Mouse (Mus musculus): ENCODE results near the gene Usp10. TPM values are rescaled to one million over a fixed set of nuclear protein-coding genes. Genes with fewer than 3 reads are reported as not detected.

The Usp10 gene
- polyA plus RNA-seq, 1 experiment from 2014 or later, result 68.0 TPM

DNA sequence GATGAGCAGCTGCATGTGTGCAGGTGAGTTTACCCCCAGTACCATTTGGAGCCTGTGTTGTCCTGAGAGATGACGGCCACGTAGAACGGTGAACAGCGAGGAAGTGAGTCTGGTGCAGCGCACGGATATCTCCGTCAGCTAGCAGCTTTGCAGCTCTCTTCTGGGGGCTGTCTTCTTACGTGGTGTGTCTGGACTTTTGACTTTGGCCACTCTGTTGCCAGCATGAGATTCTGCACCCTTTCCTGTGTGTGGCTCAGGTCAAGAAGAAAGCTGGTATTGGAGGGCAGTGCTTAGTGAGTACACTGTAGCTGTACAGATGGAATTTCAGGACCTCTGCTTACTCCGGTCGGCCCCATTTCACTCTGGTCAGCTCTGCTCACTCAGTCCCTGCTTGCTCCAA is 47.9 kb downstream of the Usp10 start:
- Histone ChIP-seq H3K9ac (ENCODE audit: low read length) (no peak overlapping the region), H3K27ac (replicated peaks in 1 of 2; ENCODE audit: control insufficient read depth in 1 of 2, insufficient read depth in 1 of 2, low read depth in 2 of 2, low read length in 2 of 2) (no peak overlapping the region), H3K9me3 (ENCODE audit: control insufficient read depth, low read length) (no peaks in the 10 kb centered on the region), H3K36me3 (ENCODE audit: control insufficient read depth, insufficient read depth, low read length) (peaks cover 54% of the 10 kb centered on the region), H3K27me3 (ENCODE audit: control insufficient read depth, insufficient read depth, low read length) (no peaks in the 10 kb centered on the region), H3K4me1 (ENCODE audit: control insufficient read depth in 2 of 2, insufficient read depth in 2 of 2, low read length in 2 of 2) (peaks cover 3 to 4% of the 10 kb centered on the region in 2 experiments; a peak in 2 of 4 replicates), H3K4me3 (ENCODE audit: control insufficient read depth in 1 of 2, insufficient read depth in 1 of 2, low read depth in 1 of 2, low read length in 2 of 2) (no peak overlapping the region), H3K4me2 (ENCODE audit: low read length) (no peak overlapping the region)
- WGBS, result 90% methylated on average over 10 of the region's 10 CpGs
- ATAC-seq (ENCODE audit: insufficient number of reproducible peaks, insufficient read depth, low FRiP score, low read depth), result no peak

DNA sequence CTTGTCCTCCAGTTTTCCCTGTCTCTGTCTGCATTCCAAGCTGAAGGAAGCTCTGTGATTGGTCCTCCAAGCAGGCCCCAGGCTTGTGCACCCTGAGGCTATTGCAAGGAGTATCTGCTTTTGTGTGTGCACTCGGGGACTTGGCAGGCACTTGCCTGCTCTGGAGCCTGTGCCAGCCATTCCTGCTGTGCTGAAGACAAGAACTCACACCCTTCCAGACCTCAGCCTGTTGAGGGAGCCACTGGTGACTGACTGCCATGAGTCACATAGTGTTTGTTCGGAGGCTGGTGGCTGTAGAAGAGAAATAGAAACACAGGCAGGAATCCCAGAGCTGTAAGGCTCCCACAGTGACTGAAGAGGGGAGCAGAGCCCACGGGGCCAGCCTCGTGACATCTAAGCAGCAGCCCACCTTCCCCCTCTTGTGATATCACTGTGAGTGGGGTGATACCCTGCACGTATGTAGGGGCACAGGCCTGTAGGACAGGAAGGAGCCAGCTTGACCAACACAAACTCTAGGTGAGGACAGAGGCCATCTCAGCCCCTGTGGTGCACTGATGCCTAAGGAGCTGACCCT is 50.5 kb downstream of the Usp10 start:
- ATAC-seq (ENCODE audit: insufficient number of reproducible peaks, insufficient read depth, low FRiP score, low read depth), result 0 out of 2 replicates have a peak, but pooled peaks have one; percentile 36
- Histone ChIP-seq H3K27me3 (ENCODE audit: control insufficient read depth, insufficient read depth, low read length) (no peaks in the 10 kb centered on the region), H3K9ac (ENCODE audit: low read length) (0 out of 2 replicates have a peak overlapping the region, but pooled peaks have one; percentile 21), H3K4me1 (ENCODE audit: control insufficient read depth in 2 of 2, insufficient read depth in 2 of 2, low read length in 2 of 2) (peaks cover 3 to 4% of the 10 kb centered on the region in 2 experiments; a peak in 2 of 4 replicates), H3K4me3 (ENCODE audit: control insufficient read depth in 1 of 2, insufficient read depth in 1 of 2, low read depth in 1 of 2, low read length in 2 of 2) (no peak overlapping the region), H3K27ac (replicated peaks in 1 of 2; ENCODE audit: control insufficient read depth in 1 of 2, insufficient read depth in 1 of 2, low read depth in 2 of 2, low read length in 2 of 2) (no peak overlapping the region; a peak in 1 of 4 replicates), H3K4me2 (ENCODE audit: low read length) (no peak overlapping the region), H3K9me3 (ENCODE audit: control insufficient read depth, low read length) (no peaks in the 10 kb centered on the region), H3K36me3 (ENCODE audit: control insufficient read depth, insufficient read depth, low read length) (peaks cover 29% of the 10 kb centered on the region)
- 35% methylated on average over 5 of the region's 5 CpGs for WGBS

DNA sequence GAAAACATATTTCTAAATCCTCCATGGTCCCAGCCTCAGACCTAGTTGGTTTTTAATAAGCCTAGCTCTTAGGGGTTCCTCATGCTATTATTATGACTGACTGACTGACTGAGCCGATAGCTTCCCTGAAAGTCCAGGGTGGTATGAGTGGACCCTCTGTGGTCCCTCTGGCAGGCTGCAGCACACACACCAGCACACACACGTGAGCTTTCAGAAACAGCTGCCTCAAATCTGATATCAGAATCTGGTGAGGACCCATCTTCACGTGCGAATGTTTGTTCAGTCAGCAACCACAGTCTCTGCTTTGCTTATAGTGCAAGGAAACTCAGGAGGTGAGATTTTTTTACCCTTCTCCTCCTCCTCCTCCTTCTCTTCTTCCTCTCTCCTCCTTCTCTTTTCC is 54.7 kb downstream of the Usp10 start:
- Histone ChIP-seq H3K4me2 (ENCODE audit: low read length) (no peak overlapping the region), H3K9ac (ENCODE audit: low read length) (no peak overlapping the region), H3K4me1 (ENCODE audit: control insufficient read depth in 2 of 2, insufficient read depth in 2 of 2, low read length in 2 of 2) (peaks cover 3 to 4% of the 10 kb centered on the region in 2 experiments; a peak in 2 of 4 replicates), H3K27me3 (ENCODE audit: control insufficient read depth, insufficient read depth, low read length) (no peaks in the 10 kb centered on the region), H3K27ac (replicated peaks in 1 of 2; ENCODE audit: control insufficient read depth in 1 of 2, insufficient read depth in 1 of 2, low read depth in 2 of 2, low read length in 2 of 2) (no peak overlapping the region), H3K36me3 (ENCODE audit: control insufficient read depth, insufficient read depth, low read length) (no peaks in the 10 kb centered on the region), H3K9me3 (ENCODE audit: control insufficient read depth, low read length) (peaks cover 7% of the 10 kb centered on the region), H3K4me3 (ENCODE audit: control insufficient read depth in 1 of 2, insufficient read depth in 1 of 2, low read depth in 1 of 2, low read length in 2 of 2) (no peak overlapping the region)
- 70% methylated on average over 4 of the region's 4 CpGs for WGBS
- no peak for ATAC-seq (ENCODE audit: insufficient number of reproducible peaks, insufficient read depth, low FRiP score, low read depth)

DNA sequence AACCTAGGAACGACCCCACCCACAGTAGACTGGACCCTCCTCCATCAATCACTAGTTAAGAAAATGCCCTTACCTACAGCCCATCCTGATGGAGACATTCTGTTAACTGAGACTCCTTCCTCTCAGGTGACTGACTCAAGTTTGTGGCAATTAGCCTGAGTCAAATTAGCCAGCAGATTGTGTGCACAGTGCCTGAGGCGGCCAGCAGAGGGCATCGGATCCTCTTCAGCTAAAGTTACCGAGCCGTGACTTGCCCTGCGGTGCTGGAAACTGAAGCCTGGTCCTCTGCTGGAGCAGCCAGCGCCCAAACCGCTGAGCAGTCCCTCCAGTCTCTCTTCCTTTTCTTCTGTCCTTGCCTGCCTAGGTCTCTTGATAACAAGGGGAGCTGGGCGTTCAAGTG is 57.3 kb downstream of the Usp10 start:
- Histone ChIP-seq H3K9ac (ENCODE audit: low read length) (no peak overlapping the region), H3K4me1 (ENCODE audit: control insufficient read depth in 2 of 2, insufficient read depth in 2 of 2, low read length in 2 of 2) (peaks cover 2 to 3% of the 10 kb centered on the region in 2 experiments; a peak in 1 of 4 replicates), H3K4me3 (ENCODE audit: control insufficient read depth in 1 of 2, insufficient read depth in 1 of 2, low read depth in 1 of 2, low read length in 2 of 2) (no peak overlapping the region), H3K9me3 (ENCODE audit: control insufficient read depth, low read length) (peaks cover 7% of the 10 kb centered on the region), H3K36me3 (ENCODE audit: control insufficient read depth, insufficient read depth, low read length) (no peaks in the 10 kb centered on the region), H3K27ac (replicated peaks in 1 of 2; ENCODE audit: control insufficient read depth in 1 of 2, insufficient read depth in 1 of 2, low read depth in 2 of 2, low read length in 2 of 2) (no peak overlapping the region), H3K27me3 (ENCODE audit: control insufficient read depth, insufficient read depth, low read length) (no peaks in the 10 kb centered on the region), H3K4me2 (ENCODE audit: low read length) (no peak overlapping the region)
- WGBS, result 84% methylated on average over 9 of the region's 9 CpGs
- no peak for ATAC-seq (ENCODE audit: insufficient number of reproducible peaks, insufficient read depth, low FRiP score, low read depth)

DNA sequence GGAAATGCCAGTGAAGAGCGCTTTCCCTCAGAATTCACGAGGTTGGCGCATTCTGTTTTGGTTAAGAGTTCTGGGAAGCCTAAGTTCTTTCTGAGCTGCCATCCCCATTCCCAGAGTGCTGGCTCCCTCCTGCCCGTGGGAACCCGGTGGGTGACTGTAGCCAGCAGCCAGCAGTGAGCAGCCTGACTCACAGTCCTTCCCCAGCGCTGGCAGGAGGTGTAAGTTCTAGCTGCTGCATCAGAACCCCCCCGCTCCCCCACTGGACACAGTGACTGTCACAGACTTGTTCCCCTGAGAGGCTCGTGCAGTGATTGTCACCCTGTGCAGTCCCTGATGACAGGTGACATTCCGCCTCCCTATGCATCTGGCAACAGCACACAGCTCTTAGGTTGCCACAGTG is 60.0 kb downstream of the Usp10 start:
- Histone ChIP-seq H3K4me2 (ENCODE audit: low read length) (no peak overlapping the region), H3K27ac (replicated peaks in 1 of 2; ENCODE audit: control insufficient read depth in 1 of 2, insufficient read depth in 1 of 2, low read depth in 2 of 2, low read length in 2 of 2) (no peak overlapping the region), H3K9ac (ENCODE audit: low read length) (no peak overlapping the region), H3K9me3 (ENCODE audit: control insufficient read depth, low read length) (peaks cover 7% of the 10 kb centered on the region), H3K4me1 (ENCODE audit: control insufficient read depth in 2 of 2, insufficient read depth in 2 of 2, low read length in 2 of 2) (peaks cover 2 to 3% of the 10 kb centered on the region in 2 experiments; a peak in 1 of 4 replicates), H3K36me3 (ENCODE audit: control insufficient read depth, insufficient read depth, low read length) (no peaks in the 10 kb centered on the region), H3K4me3 (ENCODE audit: control insufficient read depth in 1 of 2, insufficient read depth in 1 of 2, low read depth in 1 of 2, low read length in 2 of 2) (no peak overlapping the region), H3K27me3 (ENCODE audit: control insufficient read depth, insufficient read depth, low read length) (no peaks in the 10 kb centered on the region)
- ATAC-seq (ENCODE audit: insufficient number of reproducible peaks, insufficient read depth, low FRiP score, low read depth), result no peak
- WGBS, result 57% methylated on average over 9 of the region's 9 CpGs

DNA sequence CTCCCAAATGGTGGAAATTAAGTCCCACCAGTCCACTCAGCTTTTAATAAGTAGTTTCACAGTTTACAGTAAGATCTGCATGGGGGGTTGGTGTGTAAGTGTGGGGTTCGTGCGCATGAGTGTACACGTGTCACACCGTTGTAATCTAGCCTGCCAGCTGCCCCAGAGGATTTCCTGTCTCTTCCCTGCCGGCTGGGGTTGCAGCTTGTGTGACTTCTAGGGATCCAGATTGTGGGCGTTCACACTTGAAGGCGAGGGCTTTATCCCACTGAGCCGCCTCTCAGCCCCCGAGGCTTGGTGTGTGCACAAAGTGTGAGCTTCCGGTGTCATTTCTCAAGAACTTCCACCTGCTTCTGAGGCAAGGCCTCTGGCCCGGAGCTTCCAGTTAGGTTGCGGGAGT is 62.4 kb downstream of the Usp10 start:
- WGBS, result 53% methylated on average over 12 of the region's 12 CpGs
- no peak overlapping the region for H3K4me3 ChIP-seq (ENCODE audit: control insufficient read depth in 1 of 2, insufficient read depth in 1 of 2, low read depth in 1 of 2, low read length in 2 of 2)
- no peak overlapping the region for H3K9ac ChIP-seq (ENCODE audit: low read length)
- no peaks in the 10 kb centered on the region for H3K27me3 ChIP-seq (ENCODE audit: control insufficient read depth, insufficient read depth, low read length)
- peaks cover 2 to 3% of the 10 kb centered on the region in 2 experiments; a peak in 1 of 4 replicates for H3K4me1 ChIP-seq (ENCODE audit: control insufficient read depth in 2 of 2, insufficient read depth in 2 of 2, low read length in 2 of 2)
- ATAC-seq (ENCODE audit: insufficient number of reproducible peaks, insufficient read depth, low FRiP score, low read depth), result 0 out of 2 replicates have a peak, but pooled peaks have one; percentile 33
- H3K27ac ChIP-seq (replicated peaks in 1 of 2; ENCODE audit: control insufficient read depth in 1 of 2, insufficient read depth in 1 of 2, low read depth in 2 of 2, low read length in 2 of 2), result peak overlapping the region in 1 of 2 experiments; percentile 15; a peak in 1 of 4 replicates
- no peaks in the 10 kb centered on the region for H3K36me3 ChIP-seq (ENCODE audit: control insufficient read depth, insufficient read depth, low read length)
- peaks cover 4% of the 10 kb centered on the region for H3K9me3 ChIP-seq (ENCODE audit: control insufficient read depth, low read length)
- no peak overlapping the region for H3K4me2 ChIP-seq (ENCODE audit: low read length)

DNA sequence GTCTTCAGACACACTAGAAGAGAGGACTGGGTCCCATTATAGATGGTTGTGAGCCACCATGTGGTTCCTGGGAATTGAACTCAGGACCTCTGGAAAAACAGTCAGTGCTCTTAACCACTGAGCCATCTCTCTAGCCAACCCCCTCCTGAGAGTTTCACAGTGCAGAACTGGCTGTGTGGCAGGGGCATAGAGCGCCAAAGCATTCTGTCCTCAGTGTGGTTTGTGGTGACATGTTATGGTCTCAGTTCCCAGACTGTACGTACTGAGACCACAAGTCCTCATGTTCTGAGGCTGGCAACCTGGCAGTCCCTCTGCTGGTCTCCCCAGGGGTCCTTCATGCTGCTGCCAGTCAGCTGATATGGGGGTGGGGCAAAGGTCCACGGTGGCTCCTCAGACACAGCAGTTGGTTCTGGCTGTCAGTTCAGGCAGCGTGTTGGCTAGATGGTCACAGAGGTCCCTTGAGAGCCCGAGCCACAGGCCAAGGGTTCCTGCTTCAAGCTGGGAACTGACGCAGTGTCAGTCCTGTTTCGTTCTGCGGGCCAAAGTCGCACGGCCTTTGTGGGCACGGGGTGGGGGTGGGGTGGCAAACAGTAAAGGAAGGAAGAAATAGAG is 68.7 kb downstream of the Usp10 start:
- Histone ChIP-seq H3K4me2 (ENCODE audit: low read length) (no peak overlapping the region), H3K36me3 (ENCODE audit: control insufficient read depth, insufficient read depth, low read length) (no peaks in the 10 kb centered on the region), H3K27ac (replicated peaks in 1 of 2; ENCODE audit: control insufficient read depth in 1 of 2, insufficient read depth in 1 of 2, low read depth in 2 of 2, low read length in 2 of 2) (no peak overlapping the region), H3K9ac (ENCODE audit: low read length) (no peak overlapping the region), H3K9me3 (ENCODE audit: control insufficient read depth, low read length) (no peaks in the 10 kb centered on the region), H3K4me1 (ENCODE audit: control insufficient read depth in 2 of 2, insufficient read depth in 2 of 2, low read length in 2 of 2) (no peaks in the 10 kb centered on the region), H3K4me3 (ENCODE audit: control insufficient read depth in 1 of 2, insufficient read depth in 1 of 2, low read depth in 1 of 2, low read length in 2 of 2) (no peak overlapping the region), H3K27me3 (ENCODE audit: control insufficient read depth, insufficient read depth, low read length) (no peaks in the 10 kb centered on the region)
- 61% methylated on average over 11 of the region's 11 CpGs for WGBS
- ATAC-seq (ENCODE audit: insufficient number of reproducible peaks, insufficient read depth, low FRiP score, low read depth), result no peak

All from heart, embryonic 14.5 days (tissue).